Mouse (Mus musculus): ENCODE results near the gene Sirt2. TPM values are rescaled to one million over a fixed set of nuclear protein-coding genes. Genes with fewer than 3 reads are reported as not detected.
A peak's percentile ranks its signal among the peaks of the same experiment; 100 is the strongest.

Gene Sirt2
- total RNA-seq, 1 experiment from 2014 or later = 71.4 TPM

- DNase-seq = no peak
Measured at GRCm38 (mm10) chr7:28816920-28817319, 50.4 kb downstream of the Sirt2 start.

- DNase-seq = no peak
Measured at GRCm38 (mm10) chr7:28817524-28817923, 51.0 kb downstream of the Sirt2 start.

- no peak for DNase-seq
Measured at GRCm38 (mm10) chr7:28817957-28818356, 51.4 kb downstream of the Sirt2 start.

GRCm38 (mm10) chr7:28818436-28818835 is 51.9 kb downstream of the Sirt2 start:
- DNase-seq = no peak

GRCm38 (mm10) chr7:28818861-28819452 is 52.4 kb downstream of the Sirt2 start:
- no peak for DNase-seq

GRCm38 (mm10) chr7:28819571-28819970 is 53.0 kb downstream of the Sirt2 start:
- no peak for DNase-seq

GRCm38 (mm10) chr7:28820358-28821260 is 54.1 kb downstream of the Sirt2 start:
- DNase-seq = no peak

GRCm38 (mm10) chr7:28821261-28821831 is 54.8 kb downstream of the Sirt2 start:
- peak; percentile 76 for DNase-seq

- no peak for DNase-seq
Measured at GRCm38 (mm10) chr7:28822556-28822955, 56.0 kb downstream of the Sirt2 start.

GRCm38 (mm10) chr7:28822993-28823903 is 56.7 kb downstream of the Sirt2 start:
- no peak for DNase-seq

- no peak for DNase-seq
Measured at GRCm38 (mm10) chr7:28823932-28824331, 57.4 kb downstream of the Sirt2 start.

GRCm38 (mm10) chr7:28824941-28825685 is 58.6 kb downstream of the Sirt2 start, which contains the start of gene Ech1:
Gene Ech1 (plus strand): TSS chr7:28825217.
- peak; percentile 91 for DNase-seq

- DNase-seq = no peak
Measured at GRCm38 (mm10) chr7:28825686-28826401, 59.3 kb downstream of the Sirt2 start.

- no peak for DNase-seq
Measured at GRCm38 (mm10) chr7:28826402-28826772, 59.9 kb downstream of the Sirt2 start.

GRCm38 (mm10) chr7:28827338-28827737 is 60.8 kb downstream of the Sirt2 start:
- no peak for DNase-seq

- peak; percentile 73 for DNase-seq
Measured at GRCm38 (mm10) chr7:28829821-28830220, 63.3 kb downstream of the Sirt2 start.

- DNase-seq = no peak
Measured at GRCm38 (mm10) chr7:28830981-28831380, 64.4 kb downstream of the Sirt2 start.

- DNase-seq = no peak
Measured at GRCm38 (mm10) chr7:28831411-28832125, 65.0 kb downstream of the Sirt2 start.

- no peak for DNase-seq
Measured at GRCm38 (mm10) chr7:28832137-28832536, 65.6 kb downstream of the Sirt2 start.
